Mouse (Mus musculus) T-helper 2 cell (primary cell): ENCODE measurements around the gene Fbxo7.

Experiments
- in situ Hi-C: fragments of 300-600 bp; cut with MboI, MseI; formaldehyde crosslinking; loops from one replicate; pipeline ENCODE4 v1.15.1; 2025; ENCODE audit warnings: high pct_unique_total_duplicates

Gene Fbxo7

DNA sequence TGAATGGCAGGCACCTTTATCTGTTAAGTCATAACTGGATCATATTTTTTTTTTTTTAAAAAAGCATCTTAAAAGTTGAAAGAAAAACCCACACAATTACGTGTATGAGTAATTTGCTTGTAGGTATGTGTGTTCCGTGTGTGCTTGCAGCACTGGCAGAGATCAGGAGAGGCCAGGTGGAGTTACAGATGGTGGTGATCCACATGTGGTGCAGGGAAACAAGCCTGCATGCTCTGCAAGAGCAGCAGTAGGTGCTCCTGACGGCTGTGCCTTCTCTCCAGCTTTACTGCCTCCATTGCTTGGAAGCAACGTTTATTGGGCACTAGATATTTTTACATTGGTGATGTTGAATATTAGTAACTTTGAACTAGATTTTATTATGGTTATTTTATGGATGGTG lies 21.9 kb downstream of the Fbxo7 start:
- in situ Hi-C loops, result no loop called here

DNA sequence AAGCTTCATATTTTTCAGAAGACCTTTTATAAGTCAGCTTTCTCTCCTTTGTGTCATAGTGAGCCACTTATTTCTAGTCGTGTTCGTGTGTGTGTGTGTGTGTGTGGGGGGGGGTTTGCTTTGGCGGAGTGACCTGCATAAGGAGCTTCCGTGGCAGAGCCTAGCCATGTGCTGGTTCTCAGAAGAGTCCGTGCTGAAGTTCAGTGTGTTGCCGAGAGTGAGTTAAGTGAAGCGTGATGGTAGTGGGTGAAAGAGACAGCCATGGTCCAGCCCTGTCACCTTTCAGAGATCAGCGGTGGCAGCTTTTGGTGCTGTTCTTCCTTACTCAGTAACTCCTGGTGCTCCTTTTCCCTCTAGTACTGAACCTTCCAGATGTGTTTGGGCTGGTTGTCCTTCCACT lies 22.3 kb downstream of the Fbxo7 start:
- in situ Hi-C loops, result no loop called here

GRCm38 (mm10) chr10:86046371-86046770 lies 24.6 kb downstream of the Fbxo7 start:
- in situ Hi-C loops, result no loop called here

DNA sequence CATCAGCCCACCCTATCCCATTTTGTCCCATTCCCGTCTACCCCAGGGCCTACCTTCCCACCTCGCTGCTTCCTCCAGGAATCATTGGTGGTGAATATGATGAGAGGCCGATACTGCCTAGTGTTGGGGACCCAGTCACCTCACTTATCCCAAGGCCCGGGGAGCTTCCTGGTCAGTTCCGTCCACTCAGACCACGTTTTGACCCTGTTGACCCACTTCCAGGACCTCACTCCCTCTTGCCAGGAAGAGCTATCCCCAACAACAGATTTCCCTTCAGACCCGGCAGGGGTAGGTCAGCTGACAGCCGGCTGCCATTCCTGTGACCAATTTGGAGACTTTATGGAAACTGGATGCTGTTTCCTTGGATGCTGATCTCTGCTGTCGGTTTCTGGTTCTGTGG lies 26.0 kb downstream of the Fbxo7 start:
- in situ Hi-C loops, result no loop called here

GRCm38 (mm10) chr10:86050522-86050921 lies 28.8 kb downstream of the Fbxo7 start:
- in situ Hi-C loops, result no loop called here

GRCm38 (mm10) chr10:86052818-86053522 lies 31.2 kb downstream of the Fbxo7 start:
- in situ Hi-C loops, result no loop called here

- in situ Hi-C loops, result no loop called here
Measured at GRCm38 (mm10) chr10:86056297-86056903, 34.6 kb downstream of the Fbxo7 start.

DNA sequence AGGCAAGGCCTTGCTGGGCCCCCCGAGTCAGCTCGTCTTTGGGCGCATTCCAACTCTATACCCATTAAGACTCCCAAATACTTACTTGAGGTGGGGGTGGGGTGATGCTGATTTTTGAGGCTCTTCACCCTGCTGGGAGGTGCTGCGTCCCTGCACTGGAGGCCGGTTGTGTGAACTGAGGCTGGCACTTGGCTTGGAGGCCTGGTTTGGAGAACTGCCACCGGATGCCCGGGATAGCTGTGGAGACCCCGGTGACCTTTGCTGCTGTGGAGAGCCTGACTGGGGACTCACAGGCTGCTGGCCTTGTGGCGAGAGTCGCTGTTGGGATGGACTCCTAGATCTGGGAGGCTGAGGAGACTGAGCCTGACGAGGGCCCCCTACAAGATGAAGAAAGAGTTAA lies 35.5 kb downstream of the Fbxo7 start:
- in situ Hi-C loops, result no loop called here

DNA sequence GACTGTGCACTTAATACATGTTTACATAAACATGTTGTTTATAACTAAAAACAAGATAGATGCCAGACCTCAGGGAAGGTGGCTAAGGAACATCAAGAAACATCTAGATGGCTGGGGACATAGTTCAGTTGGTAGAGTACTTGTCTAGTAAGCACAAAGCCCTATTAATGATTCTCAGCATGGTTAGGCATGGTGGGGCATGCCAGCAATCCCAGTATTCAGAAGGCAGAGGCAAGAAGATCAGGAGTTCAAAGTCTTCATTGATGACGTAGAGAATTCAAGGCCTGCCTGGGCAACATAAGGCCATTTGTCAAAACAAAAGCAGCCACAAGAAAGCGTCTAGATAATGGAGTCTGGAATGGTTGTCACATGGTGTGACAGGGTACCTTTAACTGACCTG lies 35.9 kb downstream of the Fbxo7 start:
- in situ Hi-C loops, result no loop called here

DNA sequence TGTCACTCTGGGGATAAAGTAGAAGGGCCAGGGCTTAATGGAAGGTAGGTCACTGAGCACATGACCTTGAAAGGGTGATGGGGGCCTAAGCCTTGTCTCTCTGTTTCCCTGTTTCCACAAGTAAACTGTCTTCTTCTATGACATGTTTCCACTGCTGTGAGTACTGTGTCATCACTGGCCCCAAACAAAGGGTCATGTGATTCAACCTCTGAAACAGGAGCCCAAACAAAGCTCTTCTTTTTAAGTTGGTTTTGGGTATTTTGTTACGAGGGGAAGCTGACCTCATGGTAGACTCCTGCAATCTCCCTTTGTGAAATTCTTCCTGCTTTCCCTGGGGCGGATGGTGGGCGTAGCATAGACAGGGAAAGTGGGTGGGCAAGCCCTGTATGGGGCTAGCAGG lies 38.5 kb downstream of the Fbxo7 start:
- in situ Hi-C loops, result loop anchor here (5.0 to 10.0 kb wide), 2 partner anchors 235 to 407 kb away; no protein-coding TSS in a partner anchor

DNA sequence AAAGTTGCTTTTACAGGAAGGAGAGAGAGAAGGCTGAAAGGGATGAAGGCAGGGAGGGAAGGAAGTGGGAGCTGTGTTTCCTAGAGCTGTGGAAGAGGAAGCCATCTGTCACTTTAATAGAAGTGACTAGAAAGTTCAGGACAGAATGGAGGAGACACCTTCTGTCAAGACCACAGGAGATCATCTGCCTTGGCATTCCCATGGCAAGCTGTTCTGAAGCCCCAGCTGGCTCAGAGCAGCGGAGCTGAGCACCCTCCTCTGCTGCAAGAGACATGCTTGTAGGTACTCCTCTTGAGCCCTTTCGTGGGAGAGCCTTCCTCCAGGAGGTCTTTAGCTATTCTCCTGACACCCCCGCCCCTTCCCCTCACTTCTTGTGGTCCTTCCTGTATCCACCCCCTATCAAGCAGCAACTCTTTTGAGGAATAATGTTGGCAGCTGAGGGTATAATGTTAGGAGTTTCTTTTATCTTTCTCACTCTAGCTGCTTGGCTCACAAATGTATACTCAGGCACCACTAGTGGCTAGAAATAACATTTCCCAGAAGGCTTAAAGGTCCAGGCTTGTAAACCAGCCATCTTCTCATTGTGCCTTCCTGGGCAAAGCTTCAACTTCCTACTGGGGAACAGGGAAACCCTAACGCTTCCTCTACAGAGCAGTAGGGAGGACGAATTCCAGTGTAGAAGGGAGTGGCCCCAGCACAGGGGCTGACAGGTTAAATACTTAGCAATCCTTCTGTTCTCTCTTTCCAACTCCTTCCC lies 40.7 kb downstream of the Fbxo7 start:
- in situ Hi-C loops, result loop anchor here (5.0 to 10.0 kb wide), 2 partner anchors 232 to 405 kb away; no protein-coding TSS in a partner anchor

- in situ Hi-C loops, result loop anchor here (5.0 to 10.0 kb wide), 2 partner anchors 232 to 404 kb away; no protein-coding TSS in a partner anchor
Measured at GRCm38 (mm10) chr10:86063018-86063384, 41.2 kb downstream of the Fbxo7 start.

DNA sequence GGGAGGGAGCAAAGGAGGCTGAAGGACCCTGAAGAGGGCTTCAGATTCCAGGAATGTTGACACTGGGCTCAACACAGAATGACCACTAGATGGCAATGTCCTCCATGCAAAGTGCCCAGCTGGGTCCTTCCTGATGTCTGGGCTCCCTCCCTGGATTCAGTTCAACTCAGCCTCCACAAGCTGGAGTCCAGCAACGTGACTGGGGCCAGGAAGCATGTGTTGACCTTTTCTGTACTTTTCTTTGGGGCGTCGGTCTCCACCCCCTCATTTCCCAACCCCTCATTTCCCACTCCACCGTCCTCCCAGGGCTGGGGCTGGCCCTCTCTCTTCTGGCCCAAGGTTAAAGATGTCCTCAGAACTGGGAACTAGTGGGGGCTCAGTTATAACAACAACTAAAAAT lies 43.2 kb downstream of the Fbxo7 start:
- in situ Hi-C loops, result loop anchor here (5.0 to 10.0 kb wide), 2 partner anchors 230 to 402 kb away; no protein-coding TSS in a partner anchor

DNA sequence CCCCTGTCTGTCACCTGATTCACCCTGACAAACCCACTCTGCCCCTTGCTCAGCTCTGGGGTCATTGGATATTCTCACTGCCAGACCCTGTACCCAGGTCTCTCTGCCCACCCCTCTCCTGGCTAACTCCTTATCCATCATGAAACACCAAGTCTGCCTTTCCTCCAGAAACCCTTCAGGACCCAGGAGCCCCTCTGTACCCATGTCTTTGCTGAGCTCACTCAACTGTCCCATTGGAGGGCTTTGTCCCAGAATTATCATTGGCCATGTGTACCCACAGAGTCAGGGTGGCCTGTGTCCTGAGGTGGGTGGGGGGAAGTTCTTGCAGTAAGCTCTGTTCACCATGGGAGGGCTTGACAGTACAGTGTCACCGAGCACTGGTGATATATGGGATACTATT lies 43.9 kb downstream of the Fbxo7 start:
- in situ Hi-C loops, result loop anchor here (10.0 kb wide), 1 partner anchor 229 kb away; no protein-coding TSS in a partner anchor

DNA sequence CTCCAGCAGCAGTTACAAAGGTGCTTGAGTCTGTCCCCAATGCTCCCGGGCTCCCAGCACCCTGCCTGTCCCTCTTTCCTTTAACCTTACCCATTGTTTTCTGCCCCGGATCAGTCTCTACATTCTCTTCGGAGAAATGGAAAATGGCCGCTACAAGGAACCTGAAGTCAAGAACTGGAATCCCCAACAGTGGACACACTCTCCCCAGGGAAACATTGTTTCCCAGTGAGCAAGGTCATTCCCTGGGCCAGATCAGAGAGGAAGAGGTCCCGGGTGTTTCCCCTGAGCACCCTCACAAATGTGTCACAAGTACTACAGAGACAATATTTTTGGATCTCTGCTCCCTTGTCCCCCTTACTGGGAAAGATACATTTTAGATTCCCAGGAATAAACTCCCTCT lies 44.9 kb downstream of the Fbxo7 start:
- in situ Hi-C loops, result loop anchor here (10.0 kb wide), 1 partner anchor 228 kb away; no protein-coding TSS in a partner anchor

DNA sequence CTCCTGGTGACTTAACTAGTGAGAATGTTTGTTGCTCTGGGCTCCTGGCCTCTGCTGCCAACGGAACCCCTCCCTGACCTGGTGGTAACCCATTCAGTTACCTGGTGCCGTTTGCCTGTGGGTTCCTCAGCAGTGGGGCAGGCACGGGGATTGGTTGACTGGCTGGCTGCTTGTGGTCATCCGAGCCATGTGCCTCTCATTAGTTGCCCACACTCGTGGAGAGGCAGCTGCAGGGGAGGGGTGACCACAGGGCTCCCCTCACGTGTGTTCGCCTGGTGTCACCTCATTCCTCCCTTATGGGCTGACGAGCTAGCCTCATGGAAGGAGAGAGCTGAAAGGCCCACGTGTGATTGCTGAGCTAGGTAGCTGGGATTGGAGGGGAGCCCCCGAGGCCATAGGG lies 46.1 kb downstream of the Fbxo7 start:
- in situ Hi-C loops, result loop anchor here (10.0 kb wide), 1 partner anchor 227 kb away; no protein-coding TSS in a partner anchor

DNA sequence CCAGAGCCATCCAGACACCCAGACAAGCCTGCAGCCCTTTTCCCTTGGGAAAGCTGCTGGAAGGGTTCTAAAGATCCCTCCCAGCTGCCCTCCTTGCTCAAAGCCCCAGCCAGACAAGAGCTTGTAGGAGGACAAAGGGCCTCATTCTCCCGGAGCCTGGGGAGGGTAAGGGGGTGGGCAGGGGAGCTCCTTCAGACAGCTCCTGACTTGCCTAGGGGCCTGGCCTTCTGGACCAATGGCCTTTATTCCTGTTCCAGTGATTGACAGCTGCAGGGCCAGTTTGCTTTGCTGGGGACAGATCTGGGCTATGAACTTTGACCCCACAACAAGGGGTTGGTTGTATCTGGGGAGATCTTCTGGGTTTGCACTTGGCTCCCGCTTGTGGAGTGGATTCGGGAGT lies 47.6 kb downstream of the Fbxo7 start:
- in situ Hi-C loops, result loop anchor here (10.0 kb wide), 1 partner anchor 225 kb away; no protein-coding TSS in a partner anchor

DNA sequence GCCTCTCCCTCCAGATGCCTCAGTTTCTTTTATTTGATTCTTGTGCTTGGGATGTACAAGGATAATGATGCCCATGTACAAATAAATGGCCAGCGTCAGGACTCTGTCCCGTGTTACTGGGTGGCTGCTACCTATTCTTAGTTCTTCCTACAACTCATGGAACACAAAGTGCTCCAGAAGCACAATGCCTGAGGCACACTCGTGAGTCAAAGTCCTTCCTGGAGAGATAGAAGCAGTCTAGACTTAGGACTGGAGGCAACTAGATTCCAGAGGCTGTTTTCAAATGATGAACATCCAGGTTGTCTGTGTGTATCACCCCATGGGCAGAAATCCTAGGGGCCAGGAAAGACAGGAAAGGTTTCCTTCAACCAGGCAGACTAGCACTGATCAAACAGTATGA lies 49.0 kb downstream of the Fbxo7 start:
- in situ Hi-C loops, result no loop called here

DNA sequence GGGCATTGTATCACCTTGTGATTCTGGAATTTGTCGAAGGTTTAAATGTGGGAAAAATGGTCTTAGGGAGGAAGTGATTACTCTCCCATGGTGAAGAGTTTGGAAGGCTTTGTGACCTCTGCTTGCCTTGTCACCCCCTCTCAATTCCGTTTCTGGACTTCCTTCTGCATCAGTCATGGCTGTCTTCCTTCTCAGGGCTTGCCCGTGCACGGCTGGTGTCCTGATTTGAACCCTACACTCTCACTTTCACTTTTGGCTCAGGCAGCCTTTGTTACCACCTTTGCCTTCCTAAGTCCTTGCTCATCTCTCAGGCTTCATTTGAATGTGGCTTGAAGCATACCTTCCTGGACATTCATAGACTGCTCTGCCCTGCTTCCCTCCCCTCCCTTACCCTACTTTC lies 52.4 kb downstream of the Fbxo7 start:
- in situ Hi-C loops, result no loop called here

DNA sequence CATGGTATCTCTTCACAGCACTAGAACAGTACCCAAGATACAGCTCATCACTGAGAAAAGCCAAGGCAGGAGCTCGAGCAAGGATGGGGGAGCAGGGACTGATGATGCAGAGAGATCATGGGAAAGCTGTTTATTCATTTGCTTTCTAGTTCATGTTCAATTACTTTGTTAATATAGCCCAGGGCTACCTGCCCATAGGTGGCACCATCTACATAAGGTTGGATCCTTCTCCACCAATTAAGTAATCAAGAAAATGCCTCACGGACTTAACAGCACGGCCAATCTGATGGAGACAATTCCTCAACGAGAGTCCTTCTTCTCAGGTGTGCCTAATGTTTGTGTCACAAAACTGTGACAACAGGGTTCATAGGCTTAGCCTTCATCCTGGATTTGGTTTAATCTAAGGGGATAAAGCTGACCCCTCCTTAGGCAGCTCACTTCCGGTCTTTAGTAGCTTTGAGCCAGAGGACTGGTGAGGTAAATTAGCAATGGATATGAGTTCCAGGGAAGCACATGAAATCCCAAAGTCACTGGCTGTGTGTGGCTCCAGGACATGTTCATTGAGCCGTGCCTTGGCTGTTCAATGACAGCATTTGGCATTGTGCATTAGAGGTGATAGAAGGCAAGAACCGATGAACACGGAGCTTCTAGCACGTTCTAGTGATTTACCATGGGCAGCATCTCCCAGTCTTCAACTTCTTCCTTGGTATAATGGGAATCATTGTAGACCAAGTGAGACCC lies 53.4 kb downstream of the Fbxo7 start:
- in situ Hi-C loops, result no loop called here

- in situ Hi-C loops, result no loop called here
Measured at GRCm38 (mm10) chr10:86077272-86077671, 55.5 kb downstream of the Fbxo7 start.

GRCm38 (mm10) chr10:86078761-86079160 lies 57.0 kb downstream of the Fbxo7 start:
- in situ Hi-C loops, result no loop called here
